Mouse (Mus musculus) forebrain, embryonic 11.5 days (tissue): Measurements from ENCODE around the gene Myo5a. TPM values are rescaled to one million over a fixed set of nuclear protein-coding genes. Genes with fewer than 3 reads are reported as not detected.
A peak's percentile ranks its signal among the peaks of the same experiment; 100 is the strongest.
"Not testable (repeated sequence)": the region's sequence is repeated elsewhere in the genome, so short reads cannot be mapped to it uniquely, and the experiment has no call there.

Experiments
- ATAC-seq: fragments of 200-750 bp; cut with Nextera tagmentation; replicated peaks from 2 replicates; pipeline ENCODE4 v1.8.0; 2017; ENCODE audit warnings: moderate TSS enrichment; ENCODE audit not compliant: low FRiP score
- DNase-seq: peaks from one replicate; pipeline ENCODE4 v3.0.0-alpha.2; 2017; ENCODE audit warnings: low spot score
- H3K27ac ChIP-seq: fragments of 300-500 bp; sonication (generic); 2 replicates; pipeline ENCODE4 v1.5.1; 2014; ENCODE audit warnings: low read depth, low read length
- H3K27me3 ChIP-seq: fragments of 300-500 bp; sonication (generic); 2 replicates; pipeline ENCODE4 v1.6.1; 2014; ENCODE audit warnings: mild to moderate bottlenecking, low read length, mixed read lengths; ENCODE audit not compliant: control insufficient read depth, insufficient read depth
- H3K36me3 ChIP-seq: fragments of 300-500 bp; sonication (generic); 2 replicates; pipeline ENCODE4 v1.6.1; 2014; ENCODE audit warnings: mild to moderate bottlenecking, low read length, moderate library complexity, mixed read lengths; ENCODE audit not compliant: control insufficient read depth, insufficient read depth
- H3K4me1 ChIP-seq: fragments of 300-500 bp; sonication (generic); replicated peaks from 2 replicates; pipeline ENCODE4 v1.6.1; 2014; ENCODE audit warnings: low read length, mixed read lengths; ENCODE audit not compliant: control insufficient read depth, insufficient read depth
- H3K4me2 ChIP-seq: fragments of 300-500 bp; sonication (generic); 2 replicates; pipeline ENCODE4 v1.6.1; 2014; ENCODE audit warnings: low read depth, mild to moderate bottlenecking, low read length, moderate library complexity, mixed read lengths; ENCODE audit not compliant: severe bottlenecking
- H3K4me3 ChIP-seq: fragments of 300-500 bp; sonication (generic); 2 replicates; pipeline ENCODE4 v1.5.1; 2014; ENCODE audit warnings: low read depth, low read length
- H3K9ac ChIP-seq: fragments of 300-500 bp; sonication (generic); 2 replicates; pipeline ENCODE4 v1.6.1; 2014; ENCODE audit warnings: low read length
- H3K9me3 ChIP-seq: fragments of 300-500 bp; sonication (generic); 2 replicates; pipeline ENCODE4 v1.6.1; 2016; ENCODE audit warnings: low read length, mixed read lengths; ENCODE audit not compliant: control insufficient read depth
- WGBS: fragments of 180-500 bp; shearing (Covaris S2); extraction: QIAGEN DNeasy Blood & Tissue Kit; methylation state at CpG from one replicate; pipeline ENCODE4 v1.1.7; 2014; 5-methylcytosine and 5-hydroxymethylcytosine counted together
- polyA plus RNA-seq: library from polyadenylated mRNA; unstranded; fragments of >200 nt; fragmentation: Nextera tagmentation; extraction: Ambion mirVana; gene quantifications from 2 replicates; pipeline ENCODE4 v1.2.1, GENCODE M21; 2014

Myo5a gene
- polyA plus RNA-seq, 1 experiment from 2014 or later: 41.5 TPM

DNA sequence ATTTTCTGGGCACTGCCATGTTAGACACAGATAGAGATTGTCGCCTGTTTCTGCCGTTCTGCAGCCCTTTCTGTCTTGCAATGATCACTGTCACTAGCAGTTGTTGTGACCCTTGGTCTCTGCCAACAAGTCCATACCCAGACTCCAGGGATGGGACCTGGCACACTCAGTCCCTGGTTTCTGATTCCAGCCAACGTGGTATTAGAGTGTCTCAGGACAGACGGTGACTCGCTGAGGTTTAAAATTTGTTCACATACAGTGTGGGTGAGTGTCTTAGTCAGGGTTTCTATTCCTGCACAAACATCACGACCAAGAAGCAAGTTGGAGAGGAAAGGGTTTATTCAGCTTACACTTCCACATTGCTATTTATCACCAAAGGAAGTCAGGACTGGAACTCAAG, 182.3 kb downstream of the Myo5a start:
- H3K4me3 ChIP-seq, H3K9me3 ChIP-seq, H3K27ac ChIP-seq, H3K4me2 ChIP-seq, H3K9ac ChIP-seq, DNase-seq, ATAC-seq, H3K4me1 ChIP-seq, H3K27me3 ChIP-seq, H3K36me3 ChIP-seq: not testable (repeated sequence)
- 77% methylated on average over 6 of the region's 6 CpGs for WGBS

DNA sequence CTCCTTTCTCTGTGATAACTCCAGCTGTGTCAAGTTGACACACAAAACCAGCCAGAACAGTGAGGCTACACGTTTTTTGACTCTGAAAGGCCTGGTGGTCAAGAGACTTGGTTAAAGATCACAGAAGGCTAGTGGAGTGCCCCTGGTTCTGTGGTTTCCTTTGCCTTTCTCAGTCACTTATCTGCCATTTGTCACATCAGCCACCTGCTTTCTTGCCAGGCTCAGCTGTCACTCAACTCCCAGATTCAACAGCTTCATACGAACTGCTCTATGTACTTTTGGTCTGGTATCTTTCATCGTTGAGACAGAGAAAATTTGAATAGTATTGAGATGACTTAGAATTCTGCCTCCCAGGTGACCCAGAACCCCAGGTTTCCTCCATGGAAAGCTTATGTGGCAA, 183.0 kb downstream of the Myo5a start:
- Histone ChIP-seq H3K27ac (no peak overlapping the region), H3K27me3 (no peaks in the 10 kb centered on the region)
- no peak for DNase-seq

DNA sequence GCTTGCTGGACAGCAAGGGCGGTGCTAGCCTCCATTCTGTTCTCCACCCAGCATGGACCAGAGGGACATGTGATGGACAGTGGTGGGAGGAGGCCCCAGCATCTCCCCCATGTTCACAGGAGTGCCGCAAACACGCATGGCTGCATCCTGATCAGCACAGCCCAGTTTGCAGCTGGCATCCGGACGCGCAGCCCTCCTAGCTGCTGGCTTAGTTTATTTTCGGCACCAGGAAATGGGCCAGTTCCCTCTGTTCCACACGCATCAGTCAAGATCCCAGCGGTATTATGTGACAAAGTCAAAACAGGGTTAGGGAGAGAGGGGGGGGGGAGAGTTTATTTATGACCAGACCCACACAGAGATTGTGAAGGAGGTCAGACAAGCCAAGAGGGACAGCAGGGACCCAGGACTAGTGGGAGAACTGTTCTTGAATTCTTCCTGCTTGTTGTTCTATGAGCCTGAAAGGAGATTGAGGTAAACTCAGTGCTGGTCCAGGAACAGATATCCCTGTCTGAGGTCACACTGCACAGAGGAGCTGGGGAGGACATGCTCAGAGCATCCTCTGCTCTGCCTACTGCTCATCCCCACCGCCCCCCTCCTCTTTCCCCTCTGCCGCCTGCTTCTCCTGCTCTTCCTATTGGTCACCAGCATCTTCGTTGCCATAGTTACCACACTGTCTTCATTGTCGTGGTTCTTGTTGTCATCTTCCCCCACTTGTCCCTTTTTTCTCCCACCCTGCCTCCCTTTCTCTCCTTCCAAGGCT, 183.6 kb downstream of the Myo5a start:
- Histone ChIP-seq H3K36me3 (no peaks in the 10 kb centered on the region), H3K27me3 (no peaks in the 10 kb centered on the region), H3K27ac (no peak overlapping the region), H3K9me3 (no peaks in the 10 kb centered on the region), H3K4me3 (no peak overlapping the region), H3K4me1 (no peaks in the 10 kb centered on the region), H3K9ac (no peak overlapping the region), H3K4me2 (no peak overlapping the region)
- 68% methylated on average over 13 of the region's 13 CpGs for WGBS
- ATAC-seq: peak; percentile 75
- peak; percentile 61 for DNase-seq

More for the DNA sequence above, 183.0 kb downstream of the Myo5a start:
- Histone ChIP-seq H3K9me3 (no peaks in the 10 kb centered on the region), H3K4me3 (no peak overlapping the region), H3K9ac (no peak overlapping the region), H3K4me2 (no peak overlapping the region), H3K36me3 (no peaks in the 10 kb centered on the region), H3K4me1 (no peaks in the 10 kb centered on the region)
- 46% methylated on average over 3 of the region's 3 CpGs for WGBS
- no peak for ATAC-seq

DNA sequence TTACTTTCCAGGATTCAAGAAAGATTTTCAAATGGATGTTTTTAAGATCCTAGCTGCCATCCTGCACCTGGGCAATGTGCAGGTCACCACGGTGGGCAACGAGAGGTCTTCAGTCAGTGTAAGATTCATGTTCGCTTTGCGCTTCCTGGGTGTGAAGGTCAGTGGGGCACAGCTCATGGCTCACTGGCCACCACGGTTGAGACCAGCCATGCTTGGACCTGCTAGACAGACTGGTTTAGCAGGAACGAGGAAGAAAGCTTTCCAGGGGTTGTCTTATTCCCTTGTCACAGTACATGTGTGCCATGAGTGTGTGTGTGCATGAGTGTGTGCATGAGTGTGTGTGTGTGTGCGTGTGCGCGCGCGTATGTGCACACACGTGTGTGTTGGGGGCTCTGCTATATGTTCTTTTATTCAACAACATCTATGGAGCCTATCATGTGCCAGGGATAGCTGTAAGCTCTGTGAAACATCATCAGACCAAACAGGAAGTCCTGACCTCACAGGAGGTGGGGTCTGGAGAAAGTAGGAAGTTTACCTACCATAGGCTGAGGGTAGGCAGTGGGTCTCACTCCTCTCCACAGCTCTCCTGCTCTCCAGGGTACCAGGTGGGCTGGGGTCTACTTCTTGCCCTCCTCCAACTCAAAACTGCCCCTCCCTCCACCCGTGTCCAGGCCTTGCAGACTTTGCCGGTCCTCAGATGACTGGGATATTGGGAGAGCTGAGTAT, 185.2 kb downstream of the Myo5a start:
- Histone ChIP-seq H3K4me3 (no peak overlapping the region), H3K27me3 (no peaks in the 10 kb centered on the region), H3K4me1 (no peaks in the 10 kb centered on the region), H3K36me3 (no peaks in the 10 kb centered on the region), H3K9ac (no peak overlapping the region), H3K27ac (no peak overlapping the region), H3K9me3 (no peaks in the 10 kb centered on the region), H3K4me2 (no peak overlapping the region)
- WGBS: 90% methylated on average over 14 of the region's 14 CpGs
- DNase-seq (no peak), ATAC-seq (no peak)

DNA sequence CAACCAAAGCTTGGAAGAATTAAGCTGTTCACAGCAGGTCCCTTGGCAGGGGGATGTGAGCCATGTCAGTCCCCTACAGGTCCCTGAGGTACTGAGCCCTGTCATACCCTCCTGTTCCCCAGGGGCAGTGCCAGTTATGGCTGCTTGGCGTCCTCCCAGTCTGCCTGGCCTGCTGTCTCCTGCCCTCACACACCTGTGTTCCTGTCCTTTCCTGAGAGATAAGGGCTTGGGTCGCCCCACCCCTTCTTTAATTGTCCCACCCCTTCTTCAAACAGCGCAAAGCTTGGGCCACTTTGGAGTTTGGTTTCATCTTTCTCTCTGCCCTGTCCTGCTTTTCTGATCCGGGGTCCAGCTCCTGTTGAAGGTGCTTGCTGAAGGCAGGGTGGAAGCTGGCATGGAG, 188.0 kb downstream of the Myo5a start:
- Histone ChIP-seq H3K9me3 (no peaks in the 10 kb centered on the region), H3K4me1 (peaks cover 4% of the 10 kb centered on the region), H3K9ac (no peak overlapping the region), H3K4me3 (no peak overlapping the region), H3K27me3 (no peaks in the 10 kb centered on the region), H3K36me3 (no peaks in the 10 kb centered on the region), H3K27ac (no peak overlapping the region), H3K4me2 (no peak overlapping the region)
- WGBS: 87% methylated on average over 4 of the region's 4 CpGs
- ATAC-seq (no peak), DNase-seq (no peak)

DNA sequence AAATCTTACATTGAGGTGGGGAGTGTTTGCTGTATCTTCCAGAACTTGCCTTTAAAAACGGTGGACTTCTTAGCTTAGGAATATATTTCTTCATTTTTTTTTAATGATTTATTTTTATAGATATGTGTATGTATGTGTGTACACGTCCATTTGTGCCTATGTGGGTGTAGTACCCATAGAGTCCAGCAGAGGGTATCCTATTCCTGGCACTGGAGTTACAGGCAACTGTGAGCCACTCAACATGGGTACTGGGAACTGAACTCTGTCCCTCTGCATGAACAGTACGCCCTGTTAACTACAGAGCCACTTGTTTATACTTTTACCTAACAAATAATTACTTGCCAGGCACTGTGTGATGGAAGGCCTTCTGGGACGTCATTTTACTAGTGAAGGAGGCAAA, 188.8 kb downstream of the Myo5a start:
- no peak overlapping the region for H3K9ac ChIP-seq
- DNase-seq (no peak), ATAC-seq (no peak)
- no peak overlapping the region for H3K4me2 ChIP-seq
- H3K27ac ChIP-seq: no peak overlapping the region
- H3K27me3 ChIP-seq: no peaks in the 10 kb centered on the region
- peaks cover 4% of the 10 kb centered on the region for H3K4me1 ChIP-seq
- H3K36me3 ChIP-seq: no peaks in the 10 kb centered on the region
- WGBS: 89% methylated on average over 4 of the region's 4 CpGs
- H3K9me3 ChIP-seq: no peaks in the 10 kb centered on the region
- H3K4me3 ChIP-seq: no peak overlapping the region

DNA sequence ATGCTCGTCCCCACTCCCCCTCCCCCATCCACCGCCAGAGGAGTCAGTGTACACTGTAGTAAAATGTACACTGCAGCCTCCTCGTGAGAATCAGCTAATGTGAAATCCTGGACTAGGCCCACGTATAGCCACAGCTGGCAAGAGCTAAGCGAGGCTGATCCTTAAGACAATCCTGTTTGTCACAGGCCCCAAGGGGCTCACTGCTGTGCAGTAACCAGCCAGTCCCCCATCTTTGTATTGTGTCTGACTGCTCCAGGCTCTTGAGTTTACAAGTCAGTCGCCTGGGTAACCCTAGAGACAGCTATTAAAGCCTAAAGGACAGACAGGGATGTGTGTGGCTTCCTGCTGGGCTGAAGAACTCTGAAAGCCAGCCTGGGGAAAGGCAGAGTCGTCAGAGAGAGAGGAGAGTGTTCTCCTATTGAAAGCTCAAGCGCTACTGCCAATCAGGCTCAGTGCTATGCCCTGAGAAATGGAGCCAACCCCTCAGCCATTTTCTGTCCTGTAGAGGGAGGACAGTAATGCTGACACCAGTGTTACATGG, 190.6 kb downstream of the Myo5a start:
- peak overlapping the region; percentile 57; the same call in 1 of the 2 replicates for H3K27ac ChIP-seq
- no peak overlapping the region for H3K4me3 ChIP-seq
- no peak overlapping the region for H3K4me2 ChIP-seq
- WGBS: 4% methylated on average over 8 of the region's 8 CpGs
- no peaks in the 10 kb centered on the region for H3K36me3 ChIP-seq
- 0 out of 2 replicates have a peak overlapping the region, but pooled peaks have one; percentile 35 for H3K9ac ChIP-seq
- H3K4me1 ChIP-seq: peaks cover 4% of the 10 kb centered on the region
- peak; percentile 62 for DNase-seq
- no peaks in the 10 kb centered on the region for H3K27me3 ChIP-seq
- ATAC-seq: peak; percentile 77
- no peaks in the 10 kb centered on the region for H3K9me3 ChIP-seq

DNA sequence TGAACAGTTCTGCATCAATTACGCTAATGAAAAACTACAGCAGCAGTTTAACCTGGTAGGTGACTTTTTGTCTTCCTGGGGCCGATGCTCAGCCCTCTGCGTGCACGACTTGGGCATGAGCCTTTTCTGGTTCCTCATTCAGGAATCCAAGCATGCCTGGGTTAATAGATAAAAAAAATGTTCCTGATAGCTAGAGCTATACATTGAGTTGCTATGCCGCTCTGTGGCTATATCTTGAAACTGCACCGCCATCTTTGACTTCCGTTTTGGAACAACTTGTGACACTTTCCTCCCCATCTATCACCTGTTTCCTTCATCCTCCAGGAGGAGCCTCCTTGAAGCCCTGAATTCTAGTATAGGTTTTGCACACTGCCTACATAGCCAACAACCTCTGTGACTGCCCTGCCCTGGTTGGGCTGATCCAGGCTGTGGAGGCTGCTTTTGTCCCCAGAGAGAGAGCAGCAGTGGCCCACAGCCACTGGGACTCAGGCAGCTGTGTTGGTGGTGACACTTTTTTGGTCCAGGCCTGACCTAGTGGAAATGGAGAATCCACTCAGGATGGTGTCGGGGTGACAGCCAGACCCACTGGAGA, 191.5 kb downstream of the Myo5a start:
- no peak overlapping the region for H3K4me3 ChIP-seq
- no peak overlapping the region for H3K27ac ChIP-seq
- DNase-seq: no peak
- H3K36me3 ChIP-seq: no peaks in the 10 kb centered on the region
- no peak for ATAC-seq
- 66% methylated on average over 8 of the region's 8 CpGs for WGBS
- no peaks in the 10 kb centered on the region for H3K27me3 ChIP-seq
- no peak overlapping the region for H3K9ac ChIP-seq
- H3K4me1 ChIP-seq: peaks cover 4% of the 10 kb centered on the region
- H3K9me3 ChIP-seq: no peaks in the 10 kb centered on the region
- no peak overlapping the region for H3K4me2 ChIP-seq
